Mouse (Mus musculus) neural tube, embryonic 14.5 days (tissue): ENCODE results near the gene Smg8. TPM values are rescaled to one million over a fixed set of nuclear protein-coding genes. Genes with fewer than 3 reads are reported as not detected.

ENCODE experiments used
- ATAC-seq: fragments of 200-750 bp; cut with Nextera tagmentation; 2 replicates; pipeline ENCODE4 v1.8.0; 2017; ENCODE audit warnings: low read depth, mild to moderate bottlenecking, moderate TSS enrichment, moderate library complexity
- H3K27ac ChIP-seq: fragments of 300-500 bp; sonication (generic); 2 replicates; pipeline ENCODE4 v1.5.1; 2014; ENCODE audit warnings: low read depth, mild to moderate bottlenecking, control low read depth, low read length, moderate library complexity, mixed read lengths
- H3K27me3 ChIP-seq: fragments of 300-500 bp; sonication (generic); 2 replicates; pipeline ENCODE4 v1.6.1; 2014; ENCODE audit warnings: low read length; ENCODE audit not compliant: control insufficient read depth, insufficient read depth
- H3K36me3 ChIP-seq: fragments of 300-500 bp; sonication (generic); 2 replicates; pipeline ENCODE4 v1.6.1; 2014; ENCODE audit warnings: low read length, mixed read lengths; ENCODE audit not compliant: control insufficient read depth, insufficient read depth
- H3K4me1 ChIP-seq: fragments of 300-500 bp; sonication (generic); 2 replicates; pipeline ENCODE4 v1.6.1; 2014; ENCODE audit warnings: low read length; ENCODE audit not compliant: control insufficient read depth, insufficient read depth
- H3K4me2 ChIP-seq: fragments of 300-500 bp; sonication (generic); 2 replicates; pipeline ENCODE4 v1.6.1; 2014; ENCODE audit warnings: mild to moderate bottlenecking, low read depth, low read length, control low read depth
- H3K4me3 ChIP-seq: fragments of 300-500 bp; sonication (generic); 2 replicates; pipeline ENCODE4 v1.5.1; 2014; ENCODE audit warnings: low read depth, low read length, control low read depth, mixed read lengths
- H3K9ac ChIP-seq: fragments of 300-500 bp; sonication (generic); replicated peaks from 2 replicates; pipeline ENCODE4 v1.6.1; 2014; ENCODE audit warnings: low read depth, mild to moderate bottlenecking, control low read depth, low read length, mixed read lengths
- H3K9me3 ChIP-seq: fragments of 300-500 bp; sonication (generic); 2 replicates; pipeline ENCODE4 v1.6.1; 2016; ENCODE audit warnings: low read length; ENCODE audit not compliant: control insufficient read depth
- WGBS: fragments of 180-500 bp; shearing (Covaris S2); extraction: QIAGEN DNeasy Blood & Tissue Kit; methylation state at CpG from one replicate; pipeline ENCODE4 v1.1.7; 2014; 5-methylcytosine and 5-hydroxymethylcytosine counted together
- polyA plus RNA-seq: library from polyadenylated mRNA; unstranded; fragments of >200 nt; fragmentation: Nextera tagmentation; extraction: Ambion mirVana; gene quantifications from 2 replicates; pipeline ENCODE4 v1.2.1, GENCODE M21; 2014

Gene Smg8
- polyA plus RNA-seq: 23.2 TPM in 2 replicates

DNA sequence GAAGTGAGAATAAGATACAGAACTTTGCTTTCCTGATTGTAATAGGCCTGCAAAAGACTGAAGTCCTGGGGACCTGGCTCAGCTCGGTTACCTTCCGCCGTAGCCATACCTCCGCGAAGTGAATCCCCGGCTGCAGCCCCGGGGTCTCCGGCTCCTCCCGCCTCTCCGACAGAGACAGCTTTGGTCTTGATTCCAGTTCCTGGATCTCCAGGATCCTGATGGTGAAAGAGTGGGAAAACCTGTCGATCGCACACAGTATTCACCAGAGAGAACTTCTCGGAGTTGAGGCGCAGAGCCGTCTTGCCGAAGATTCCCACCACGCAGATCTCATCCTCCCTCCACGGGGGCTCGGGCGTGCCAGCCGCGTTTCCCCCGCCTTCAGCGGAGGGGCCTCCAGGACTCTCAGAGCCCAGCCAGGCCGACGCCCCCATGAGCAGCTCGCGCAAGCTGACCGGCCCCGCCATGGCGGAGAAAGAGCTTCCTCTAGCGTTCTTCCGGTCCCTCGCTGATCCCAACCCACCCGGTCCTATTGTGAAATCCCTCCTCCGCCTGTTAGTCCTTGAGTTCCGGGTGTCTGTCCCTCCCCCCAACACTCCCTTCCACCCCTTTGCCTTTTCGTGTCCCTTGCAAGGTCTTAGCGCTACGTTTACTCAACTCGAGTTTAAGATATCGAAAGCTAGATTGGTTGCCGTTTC lies at the start of gene Smg8:
Gene Smg8, minus strand, starts transcription at position 485 of the 695 bp plus-strand sequence.
- Histone ChIP-seq H3K27ac (peak within 1 kb of the TSS; percentile 7; the same call in 1 of the 2 replicates), H3K4me3 (peak within 1 kb of the TSS; percentile 85), H3K9ac (peak within 1 kb of the TSS; percentile 68), H3K4me2 (peak within 1 kb of the TSS; percentile 71), H3K27me3 (no peaks in the 10 kb centered on the region), H3K9me3 (no peaks in the 10 kb centered on the region), H3K36me3 (peaks cover 12% of the 10 kb centered on the region; the same call in 1 of the 2 replicates), H3K4me1 (peaks cover 25% of the 10 kb centered on the region)
- under 1% methylated on average over 42 of the region's 43 CpGs for WGBS
- peak; percentile 85 for ATAC-seq

- no peak overlapping the region for H3K4me3 ChIP-seq
- ATAC-seq: no peak
- no peaks in the 10 kb centered on the region for H3K27me3 ChIP-seq
- no peak overlapping the region for H3K4me2 ChIP-seq
- no peaks in the 10 kb centered on the region for H3K4me1 ChIP-seq
- 0 out of 2 replicates have a peak, but pooled peaks cover 5% of the 10 kb centered on the region for H3K36me3 ChIP-seq
- no peak overlapping the region for H3K9ac ChIP-seq
- no peaks in the 10 kb centered on the region for H3K9me3 ChIP-seq
- WGBS: 92% methylated on average over 4 of the region's 4 CpGs
- H3K27ac ChIP-seq: no peak overlapping the region
These were observed 49.7 kb upstream of the Smg8 start for GRCm38 (mm10) chr11:87136233-87136632.

- Histone ChIP-seq H3K36me3 (peaks cover 12% of the 10 kb centered on the region; the same call in 1 of the 2 replicates), H3K4me2 (peak within 1 kb of the TSS; percentile 74), H3K27me3 (no peaks in the 10 kb centered on the region), H3K9ac (peak within 1 kb of the TSS; percentile 87), H3K4me1 (peaks cover 16% of the 10 kb centered on the region), H3K4me3 (peak within 1 kb of the TSS; percentile 97), H3K27ac (peak within 1 kb of the TSS; percentile 90), H3K9me3 (no peaks in the 10 kb centered on the region)
- peak; percentile 94 for ATAC-seq
- WGBS: under 1% methylated on average over 94 of the region's 105 CpGs
These were observed 40.5 kb upstream of the Smg8 start, which contains the start of gene Trim37 for GRCm38 (mm10) chr11:87126824-87127816. Gene Trim37, plus strand, starts transcription at chr11:87127077.

- H3K9ac ChIP-seq: peak overlapping the region; percentile 87
- peak overlapping the region; percentile 90 for H3K27ac ChIP-seq
- no peaks in the 10 kb centered on the region for H3K27me3 ChIP-seq
- no peaks in the 10 kb centered on the region for H3K9me3 ChIP-seq
- ATAC-seq: no peak
- 1% methylated on average over 12 of the region's 12 CpGs for WGBS
- H3K4me2 ChIP-seq: peak overlapping the region; percentile 65
- peaks cover 15% of the 10 kb centered on the region; the same call in 1 of the 2 replicates for H3K36me3 ChIP-seq
- peaks cover 16% of the 10 kb centered on the region for H3K4me1 ChIP-seq
- H3K4me3 ChIP-seq: peak overlapping the region; percentile 97
These were observed 39.8 kb upstream of the Smg8 start for GRCm38 (mm10) chr11:87126281-87126823.

DNA sequence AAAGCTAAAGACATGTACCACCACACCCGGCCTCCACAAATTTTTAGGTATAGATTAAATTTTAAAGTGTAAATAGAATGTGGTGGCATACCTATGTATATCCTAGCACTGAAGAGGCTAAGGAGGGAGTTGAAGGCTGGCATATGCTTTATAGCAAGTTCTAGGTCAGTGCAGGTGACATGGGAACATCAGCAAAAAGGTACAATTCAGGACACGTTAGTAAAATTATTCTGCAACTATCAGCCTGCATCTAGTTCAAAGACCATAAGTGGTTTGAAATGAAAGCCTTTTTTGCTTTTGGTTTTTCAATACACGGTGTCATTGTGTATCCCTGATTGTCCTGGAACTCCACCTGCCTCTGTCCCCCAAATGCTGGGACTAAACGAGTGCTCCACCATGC lies 39.0 kb upstream of the Smg8 start:
- ATAC-seq: no peak
- Histone ChIP-seq H3K36me3 (peaks cover 21% of the 10 kb centered on the region; the same call in 1 of the 2 replicates), H3K27ac (peak overlapping the region; percentile 41), H3K9ac (no peak overlapping the region), H3K27me3 (no peaks in the 10 kb centered on the region), H3K9me3 (no peaks in the 10 kb centered on the region), H3K4me3 (0 out of 2 replicates have a peak overlapping the region, but pooled peaks have one; percentile 97), H3K4me1 (peaks cover 16% of the 10 kb centered on the region), H3K4me2 (peak overlapping the region; percentile 65; the same call in 1 of the 2 replicates)
- WGBS: 61% methylated on average over 4 of the region's 4 CpGs

- Histone ChIP-seq H3K27ac (no peak overlapping the region), H3K27me3 (no peaks in the 10 kb centered on the region), H3K36me3 (peaks cover 40% of the 10 kb centered on the region), H3K4me3 (no peak overlapping the region), H3K4me2 (no peak overlapping the region), H3K9me3 (no peaks in the 10 kb centered on the region), H3K4me1 (peaks cover 3% of the 10 kb centered on the region; the same call in 1 of the 2 replicates), H3K9ac (no peak overlapping the region)
- no peak for ATAC-seq
- WGBS: 87% methylated on average over 8 of the region's 8 CpGs
These were observed 35.3 kb upstream of the Smg8 start for GRCm38 (mm10) chr11:87121864-87122263.

GRCm38 (mm10) chr11:87110172-87110909 lies 23.8 kb upstream of the Smg8 start:
- Histone ChIP-seq H3K36me3 (peaks cover 6% of the 10 kb centered on the region; the same call in 1 of the 2 replicates), H3K27me3 (no peaks in the 10 kb centered on the region), H3K9ac (peak overlapping the region; percentile 78), H3K9me3 (no peaks in the 10 kb centered on the region), H3K4me3 (peak overlapping the region; percentile 76), H3K4me1 (peaks cover 12% of the 10 kb centered on the region), H3K27ac (no peak overlapping the region), H3K4me2 (peak overlapping the region; percentile 87)
- 11% methylated on average over 9 of the region's 9 CpGs for WGBS
- no peak for ATAC-seq
